12 mouse cellular contexts compared by ENCODE assay signal in genomic region chr11:94470391-94470790, GRCm38 (mm10). TPM values are rescaled to one million over a fixed set of nuclear protein-coding genes. Genes with fewer than 3 reads are reported as not detected.
DNase-seq lines count a peak whose midpoint lies in the region; ATAC-seq and TF ChIP-seq lines count a peak whose summit lies in the region.
"Had no signal": no experiment of that assay in that cellular context is flagged by ENCODE, and none has a peak within 500 bp of the region (broad histone marks: within the 10 kb centered on the region; RNA-seq: fewer than 3 reads in every experiment).

No protein-coding gene starts in this region.

- H3K9ac ChIP-seq in intestine, embryonic 14.5 days (ENCODE audit: low read length), result no peak overlapping the region
- no peak overlapping the region for H3K9ac ChIP-seq in intestine, postnatal 0 days (ENCODE audit: low read depth, low read length)
- no peak overlapping the region for H3K9ac ChIP-seq in embryonic facial prominence, embryonic 15.5 days
- no peak overlapping the region for H3K9ac ChIP-seq in intestine, embryonic 15.5 days
- H3K9ac ChIP-seq in neural tube, embryonic 12.5 days, result no peak overlapping the region

- H3K4me1 ChIP-seq in intestine, embryonic 14.5 days (replicated peaks; ENCODE audit: control insufficient read depth, insufficient read depth, low read length), result peaks cover 54% of the 10 kb centered on the region
- H3K4me1 ChIP-seq in intestine, postnatal 0 days (replicated peaks; ENCODE audit: control insufficient read depth, insufficient read depth, low read length), result peaks cover 3% of the 10 kb centered on the region; the same call in 1 of the 2 replicates
- H3K4me1 ChIP-seq in embryonic facial prominence, embryonic 15.5 days, result peaks cover 82% of the 10 kb centered on the region
- H3K4me1 ChIP-seq in intestine, embryonic 15.5 days (replicated peaks), result peaks cover 58% of the 10 kb centered on the region
- H3K4me1 ChIP-seq in neural tube, embryonic 12.5 days, result peaks cover 84% of the 10 kb centered on the region

- H3K9me3 ChIP-seq in intestine, embryonic 14.5 days (ENCODE audit: control insufficient read depth, low read length), result no peaks in the 10 kb centered on the region
- no peaks in the 10 kb centered on the region for H3K9me3 ChIP-seq in intestine, postnatal 0 days (ENCODE audit: control insufficient read depth)
- H3K9me3 ChIP-seq in embryonic facial prominence, embryonic 15.5 days (replicated peaks), result no peaks in the 10 kb centered on the region
- H3K9me3 ChIP-seq in intestine, embryonic 15.5 days, result no peaks in the 10 kb centered on the region
- H3K9me3 ChIP-seq in neural tube, embryonic 12.5 days, result no peaks in the 10 kb centered on the region

- peaks cover 29% of the 10 kb centered on the region for H3K27me3 ChIP-seq in intestine, embryonic 14.5 days (replicated peaks; ENCODE audit: control insufficient read depth, insufficient read depth, low read length)
- peaks cover 38% of the 10 kb centered on the region for H3K27me3 ChIP-seq in intestine, postnatal 0 days (replicated peaks; ENCODE audit: control insufficient read depth, insufficient read depth, low read length)
- peaks cover 10% of the 10 kb centered on the region for H3K27me3 ChIP-seq in embryonic facial prominence, embryonic 15.5 days
- H3K27me3 ChIP-seq in intestine, embryonic 15.5 days (replicated peaks), result peaks cover 34% of the 10 kb centered on the region
- H3K27me3 ChIP-seq in neural tube, embryonic 12.5 days (replicated peaks), result peaks cover 36% of the 10 kb centered on the region

- no peak for DNase-seq in intestine, embryonic 14.5 days (ENCODE audit: low spot score)
- DNase-seq in left cerebral cortex, adult 2 months (ENCODE audit: extremely low spot score in 1 of 2, low spot score in 2 of 2), result no peak
- DNase-seq in natural killer cell, adult 2 months (ENCODE audit: low spot score in 2 of 2), result no peak
- DNase-seq: cerebellum, adult 2 months; heart, adult 2 months; lung, postnatal 36 days had no signal

- no peak for ATAC-seq in intestine, embryonic 14.5 days (replicated peaks; ENCODE audit: low FRiP score, low TSS enrichment, low read depth)
- no peak for ATAC-seq in intestine, postnatal 0 days
- ATAC-seq in embryonic facial prominence, embryonic 15.5 days (ENCODE audit: insufficient number of reproducible peaks, low FRiP score, low TSS enrichment, low read depth), result no peak
- no peak for ATAC-seq in intestine, embryonic 15.5 days
- ATAC-seq in neural tube, embryonic 12.5 days (ENCODE audit: low FRiP score, low read depth), result no peak
- ATAC-seq in activated CD4-positive, CD25-positive, alpha-beta regulatory T cell, adult 4 months, result no peak

- no peaks in the 10 kb centered on the region for H3K36me3 ChIP-seq in intestine, embryonic 14.5 days (ENCODE audit: control insufficient read depth, insufficient read depth, low read length)
- no peaks in the 10 kb centered on the region for H3K36me3 ChIP-seq in intestine, postnatal 0 days (ENCODE audit: control insufficient read depth, insufficient read depth)
- no peaks in the 10 kb centered on the region for H3K36me3 ChIP-seq in embryonic facial prominence, embryonic 15.5 days
- no peaks in the 10 kb centered on the region for H3K36me3 ChIP-seq in intestine, embryonic 15.5 days
- H3K36me3 ChIP-seq in neural tube, embryonic 12.5 days, result no peaks in the 10 kb centered on the region

- intact Hi-C loops in left cerebral cortex, adult 2 months (cut with DNase I), result loop anchor here (5.0 kb wide), 2 partner anchors 143 to 258 kb away; partner anchors contain the start of genes Ankrd40 and Tob1

- H3K27ac ChIP-seq in intestine, embryonic 14.5 days (ENCODE audit: low read depth), result no peak overlapping the region
- H3K27ac ChIP-seq in intestine, postnatal 0 days (ENCODE audit: low read depth, low read length), result no peak overlapping the region
- peak overlapping the region; percentile 97 for H3K27ac ChIP-seq in embryonic facial prominence, embryonic 15.5 days (replicated peaks)
- H3K27ac ChIP-seq in intestine, embryonic 15.5 days, result 0 out of 2 replicates have a peak overlapping the region, but pooled peaks have one; percentile 40
- H3K27ac ChIP-seq in neural tube, embryonic 12.5 days, result no peak overlapping the region
- no peak overlapping the region for H3K27ac ChIP-seq in left cerebral cortex, adult 2 months
- H3K27ac ChIP-seq: heart, adult 2 months had no signal

- no peak for TF ChIP-seq CTCF in intestine, postnatal 0 days (IDR thresholded peaks at IDR 0.05; ENCODE audit: low read depth)
- no peak for TF ChIP-seq CTCF in left cerebral cortex, adult 2 months (IDR thresholded peaks at IDR 0.05)

- peak overlapping the region; percentile 61; the same call in 1 of the 2 replicates for H3K4me2 ChIP-seq in intestine, embryonic 14.5 days (ENCODE audit: low read length)
- no peak overlapping the region for H3K4me2 ChIP-seq in intestine, postnatal 0 days (replicated peaks; ENCODE audit: low read depth)
- peak overlapping the region; percentile 86 for H3K4me2 ChIP-seq in embryonic facial prominence, embryonic 15.5 days (replicated peaks)
- H3K4me2 ChIP-seq in intestine, embryonic 15.5 days (replicated peaks), result peak overlapping the region; percentile 22
- H3K4me2 ChIP-seq in neural tube, embryonic 12.5 days (replicated peaks), result peak overlapping the region; percentile 99

- WGBS in intestine, embryonic 14.5 days, result 57% methylated on average over 6 of the region's 7 CpGs
- 46% methylated on average over 7 of the region's 7 CpGs for WGBS in intestine, postnatal 0 days
- WGBS in embryonic facial prominence, embryonic 15.5 days, result 24% methylated on average over 7 of the region's 7 CpGs
- 36% methylated on average over 6 of the region's 7 CpGs for WGBS in intestine, embryonic 15.5 days
- WGBS in neural tube, embryonic 12.5 days, result 44% methylated on average over 7 of the region's 7 CpGs

- H3K4me3 ChIP-seq in intestine, embryonic 14.5 days (ENCODE audit: low read depth, low read length), result no peak overlapping the region
- no peak overlapping the region for H3K4me3 ChIP-seq in intestine, postnatal 0 days (ENCODE audit: low read depth, low read length)
- H3K4me3 ChIP-seq in embryonic facial prominence, embryonic 15.5 days (replicated peaks), result peak overlapping the region; percentile 81
- H3K4me3 ChIP-seq in intestine, embryonic 15.5 days (replicated peaks), result no peak overlapping the region
- no peak overlapping the region for H3K4me3 ChIP-seq in neural tube, embryonic 12.5 days
- H3K4me3 ChIP-seq in left cerebral cortex, adult 2 months, result no peak overlapping the region
- H3K4me3 ChIP-seq: heart, adult 2 months had no signal

RNA-seq across cellular contexts. Expression of gene Cacna1g, which starts 3.6 kb away (rescaled TPM):
- 11.1 and 11.5 TPM in 2 replicates for polyA plus RNA-seq in intestine, embryonic 14.5 days (2014; fragmentation: Nextera tagmentation; extraction: Ambion mirVana)
- polyA plus RNA-seq in intestine, postnatal 0 days (2015; fragmentation: Nextera tagmentation; extraction: Ambion mirVana), result 1.2 and 1.4 TPM in 2 replicates
- 29.1 and 30.3 TPM in 2 replicates for polyA plus RNA-seq in embryonic facial prominence, embryonic 15.5 days (2015; fragmentation: Nextera tagmentation; extraction: Ambion mirVana)
- polyA plus RNA-seq in intestine, embryonic 15.5 days (2015; fragmentation: Nextera tagmentation; extraction: Ambion mirVana), result 5.2 and 7.9 TPM in 2 replicates
- polyA plus RNA-seq in neural tube, embryonic 12.5 days (2016; fragmentation: Nextera tagmentation; extraction: Ambion mirVana), result 10.3 and 12.0 TPM in 2 replicates
- total RNA-seq in left cerebral cortex, adult 2 months (2021), result 10 to 100 TPM; 93.0 to 98.7 TPM
- polyA plus RNA-seq in activated CD4-positive, CD25-positive, alpha-beta regulatory T cell, adult 4 months (2017; shearing (Covaris generic)), result not detected

RNA-seq across cellular contexts. Expression of gene Spata20, which starts 15.6 kb away (rescaled TPM):
- 0.08 and 0.24 TPM in 2 replicates for polyA plus RNA-seq in intestine, embryonic 14.5 days (2014; fragmentation: Nextera tagmentation; extraction: Ambion mirVana)
- not detected in 2 replicates for polyA plus RNA-seq in intestine, postnatal 0 days (2015; fragmentation: Nextera tagmentation; extraction: Ambion mirVana)
- polyA plus RNA-seq in embryonic facial prominence, embryonic 15.5 days (2015; fragmentation: Nextera tagmentation; extraction: Ambion mirVana), result 0.16 and 1.2 TPM in 2 replicates
- polyA plus RNA-seq in intestine, embryonic 15.5 days (2015; fragmentation: Nextera tagmentation; extraction: Ambion mirVana), result 0.06 TPM in 1 of 2 replicates, not detected in the other
- polyA plus RNA-seq in neural tube, embryonic 12.5 days (2016; fragmentation: Nextera tagmentation; extraction: Ambion mirVana), result 0.19 TPM in 1 of 2 replicates, not detected in the other
- under 1 TPM; 0.41 to 0.51 TPM for total RNA-seq in left cerebral cortex, adult 2 months (2021)
- polyA plus RNA-seq in activated CD4-positive, CD25-positive, alpha-beta regulatory T cell, adult 4 months (2017; shearing (Covaris generic)), result not detected
- polyA plus RNA-seq: C2C12 had no signal

RNA-seq across cellular contexts. Expression of gene Epn3, which starts 29.4 kb away (rescaled TPM):
- 1.8 TPM in 2 replicates for polyA plus RNA-seq in intestine, embryonic 14.5 days (2014; fragmentation: Nextera tagmentation; extraction: Ambion mirVana)
- 0.55 and 1.0 TPM in 2 replicates for polyA plus RNA-seq in intestine, postnatal 0 days (2015; fragmentation: Nextera tagmentation; extraction: Ambion mirVana)
- 11.7 and 11.8 TPM in 2 replicates for polyA plus RNA-seq in embryonic facial prominence, embryonic 15.5 days (2015; fragmentation: Nextera tagmentation; extraction: Ambion mirVana)
- polyA plus RNA-seq in intestine, embryonic 15.5 days (2015; fragmentation: Nextera tagmentation; extraction: Ambion mirVana), result 2.1 and 3.3 TPM in 2 replicates
- 0.43 and 0.62 TPM in 2 replicates for polyA plus RNA-seq in neural tube, embryonic 12.5 days (2016; fragmentation: Nextera tagmentation; extraction: Ambion mirVana)
- total RNA-seq in left cerebral cortex, adult 2 months (2021), result under 1 TPM; 0.79 TPM
- not detected for polyA plus RNA-seq in activated CD4-positive, CD25-positive, alpha-beta regulatory T cell, adult 4 months (2017; shearing (Covaris generic))

RNA-seq across cellular contexts. Expression of gene Mycbpap, which starts 51.2 kb away (rescaled TPM):
- 1.8 and 2.5 TPM in 2 replicates for polyA plus RNA-seq in intestine, embryonic 14.5 days (2014; fragmentation: Nextera tagmentation; extraction: Ambion mirVana)
- polyA plus RNA-seq in intestine, postnatal 0 days (2015; fragmentation: Nextera tagmentation; extraction: Ambion mirVana), result 0.94 and 1.7 TPM in 2 replicates
- 4.0 and 5.8 TPM in 2 replicates for polyA plus RNA-seq in embryonic facial prominence, embryonic 15.5 days (2015; fragmentation: Nextera tagmentation; extraction: Ambion mirVana)
- 2.0 and 2.2 TPM in 2 replicates for polyA plus RNA-seq in intestine, embryonic 15.5 days (2015; fragmentation: Nextera tagmentation; extraction: Ambion mirVana)
- polyA plus RNA-seq in neural tube, embryonic 12.5 days (2016; fragmentation: Nextera tagmentation; extraction: Ambion mirVana), result 1.8 and 2.5 TPM in 2 replicates
- 1 to 10 TPM; 8.5 to 8.9 TPM for total RNA-seq in left cerebral cortex, adult 2 months (2021)
- not detected for polyA plus RNA-seq in activated CD4-positive, CD25-positive, alpha-beta regulatory T cell, adult 4 months (2017; shearing (Covaris generic))
- polyA plus RNA-seq: C2C12 had no signal

Comparison
In these comparisons a context has a peak if more than half of its experiments do, and no peak if none do; other contexts are left out.
1. H3K27ac ChIP-seq: peak in embryonic facial prominence, embryonic 15.5 days (single experiment) and intestine, embryonic 15.5 days (single experiment); none in intestine, embryonic 14.5 days (single experiment), intestine, postnatal 0 days (single experiment), neural tube, embryonic 12.5 days (single experiment) and left cerebral cortex, adult 2 months (single experiment).